Mouse (Mus musculus): ENCODE measurements around the gene Fcgrt. TPM values are rescaled to one million over a fixed set of nuclear protein-coding genes. Genes with fewer than 3 reads are reported as not detected.
"Not testable (repeated sequence)": the region's sequence is repeated elsewhere in the genome, so short reads cannot be mapped to it uniquely, and the experiment has no call there.

Fcgrt gene
- polyA plus RNA-seq, 1 experiment from 2014 or later: 20.3 TPM

DNA sequence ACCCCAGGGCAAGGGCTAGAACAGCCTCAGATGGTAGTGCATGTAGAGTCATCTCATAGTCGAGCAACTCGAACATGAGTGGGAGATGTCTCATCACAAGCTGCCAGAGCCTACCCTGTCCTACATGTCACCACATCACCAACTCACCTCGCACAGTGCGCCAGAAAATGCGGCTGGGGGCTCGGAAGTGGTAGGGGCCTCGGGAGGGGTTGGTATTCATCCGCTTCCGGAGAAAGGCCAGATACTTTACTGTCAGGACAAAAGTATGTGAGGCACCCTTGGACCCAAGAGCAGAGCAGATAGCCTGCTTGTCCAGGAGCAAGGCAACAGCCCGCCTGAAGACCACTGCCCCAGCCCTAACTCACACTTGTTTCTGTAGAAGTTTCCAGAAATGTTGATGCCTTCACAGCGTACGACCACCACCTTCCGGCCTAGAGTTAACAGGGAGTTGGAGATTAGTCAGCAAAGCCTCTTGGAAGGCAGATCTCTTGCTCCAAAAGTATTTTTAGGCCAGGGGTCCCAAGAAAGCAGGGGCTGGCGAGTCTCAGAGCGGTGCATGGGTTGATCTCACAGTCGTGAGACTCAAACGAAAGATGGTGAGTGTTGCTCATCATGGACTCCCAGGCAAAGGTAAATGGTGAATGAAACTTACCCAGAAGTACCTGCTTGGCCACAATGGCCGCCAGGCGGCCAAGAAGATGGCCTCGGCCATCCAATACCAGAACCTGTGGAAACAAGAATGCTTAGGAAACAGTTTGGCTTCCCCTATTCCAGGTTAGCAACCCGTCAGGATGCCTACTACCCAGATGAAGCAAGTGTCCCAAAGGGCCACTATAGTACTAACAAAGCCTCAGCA is 23.4 kb upstream of the Fcgrt start:
- 45% methylated on average over 21 of the region's 21 CpGs for WGBS
- H3K9ac ChIP-seq (ENCODE audit: low read length): peak overlapping the region; percentile 100
- no peaks in the 10 kb centered on the region for H3K27me3 ChIP-seq (replicated peaks; ENCODE audit: control insufficient read depth, insufficient read depth, low read length)
- H3K36me3 ChIP-seq (ENCODE audit: control insufficient read depth, insufficient read depth, low read length): peaks cover 41% of the 10 kb centered on the region
- DNase-seq (ENCODE audit: low spot score): no peak
- no peak for ATAC-seq
- H3K4me3 ChIP-seq (ENCODE audit: low read depth, low read length): peak overlapping the region; percentile 97
- H3K27ac ChIP-seq (ENCODE audit: low read depth, low read length): peak overlapping the region; percentile 94; the same call in 1 of the 2 replicates
- peaks cover 14% of the 10 kb centered on the region; the same call in 1 of the 2 replicates for H3K4me1 ChIP-seq (ENCODE audit: control insufficient read depth, insufficient read depth, low read length)
- peak overlapping the region; percentile 94 for H3K4me2 ChIP-seq (ENCODE audit: low read length)
- H3K9me3 ChIP-seq (replicated peaks; ENCODE audit: control insufficient read depth, low read length): no peaks in the 10 kb centered on the region

DNA sequence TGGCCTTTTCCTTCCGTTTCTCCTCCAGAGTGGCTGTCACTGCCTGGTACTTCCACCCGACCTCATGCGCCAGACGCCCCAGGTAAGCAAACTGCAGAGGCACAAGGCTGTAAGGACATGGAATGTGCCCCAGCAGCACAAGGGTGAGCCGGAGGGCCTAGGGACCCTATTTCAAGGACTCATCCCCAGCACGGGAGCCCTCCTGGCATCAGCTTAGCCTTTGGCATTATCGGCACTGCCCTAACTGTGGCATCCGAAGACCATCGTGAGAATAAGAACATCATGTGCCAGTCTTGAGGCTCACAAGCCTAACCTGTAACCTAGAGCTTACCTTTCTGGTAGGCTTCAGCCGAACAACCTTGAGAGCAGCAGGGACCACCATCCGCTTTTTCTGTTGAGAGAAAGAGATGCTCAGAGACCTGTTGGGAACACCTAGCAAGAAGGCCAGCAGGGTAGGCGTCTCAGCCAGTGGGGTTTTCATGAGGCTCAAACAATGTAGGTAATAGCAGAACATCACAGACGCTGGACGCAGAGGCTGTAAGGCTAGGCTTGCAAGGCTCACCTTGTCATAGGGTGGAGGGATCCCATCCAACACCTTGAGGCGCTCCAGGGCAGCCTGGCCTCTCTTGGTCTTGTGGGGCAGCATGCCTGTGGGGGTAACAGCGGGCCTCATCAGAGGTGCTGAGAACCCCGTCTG is 22.6 kb upstream of the Fcgrt start:
- H3K36me3 ChIP-seq (ENCODE audit: control insufficient read depth, insufficient read depth, low read length): peaks cover 49% of the 10 kb centered on the region
- peak overlapping the region; percentile 97; the same call in 1 of the 2 replicates for H3K4me3 ChIP-seq (ENCODE audit: low read depth, low read length)
- no peak overlapping the region for H3K27ac ChIP-seq (ENCODE audit: low read depth, low read length)
- H3K4me1 ChIP-seq (ENCODE audit: control insufficient read depth, insufficient read depth, low read length): peaks cover 14% of the 10 kb centered on the region; the same call in 1 of the 2 replicates
- no peaks in the 10 kb centered on the region for H3K27me3 ChIP-seq (replicated peaks; ENCODE audit: control insufficient read depth, insufficient read depth, low read length)
- DNase-seq (ENCODE audit: low spot score): no peak
- WGBS: 79% methylated on average over 17 of the region's 17 CpGs
- H3K4me2 ChIP-seq (ENCODE audit: low read length): peak overlapping the region; percentile 94
- H3K9ac ChIP-seq (ENCODE audit: low read length): peak overlapping the region; percentile 100
- no peaks in the 10 kb centered on the region for H3K9me3 ChIP-seq (replicated peaks; ENCODE audit: control insufficient read depth, low read length)
- no peak for ATAC-seq

DNA sequence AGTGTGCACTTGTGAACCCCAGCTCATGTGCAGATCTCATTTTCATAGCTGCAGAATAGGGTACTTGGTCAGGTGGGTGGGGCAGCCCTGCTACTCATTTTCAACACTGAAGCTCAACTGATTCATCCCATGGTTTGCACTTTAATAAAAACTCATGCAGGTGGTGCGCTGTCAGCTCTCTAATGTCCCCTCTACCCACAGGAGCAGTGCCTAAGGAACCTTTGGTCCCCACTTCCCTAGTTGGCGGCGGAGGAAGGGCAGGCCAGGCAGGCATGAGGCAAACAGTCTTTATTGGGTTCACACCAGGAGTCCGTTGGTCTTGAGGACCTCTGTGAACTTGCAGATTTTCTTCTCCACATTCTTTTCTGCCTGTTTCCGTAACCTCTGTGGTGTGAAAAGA is 22.0 kb upstream of the Fcgrt start:
- 0 out of 2 replicates have a peak overlapping the region, but pooled peaks have one; percentile 84 for H3K27ac ChIP-seq (ENCODE audit: low read depth, low read length)
- H3K9ac ChIP-seq (ENCODE audit: low read length); H3K4me2 ChIP-seq (ENCODE audit: low read length); DNase-seq (ENCODE audit: low spot score); ATAC-seq; H3K9me3 ChIP-seq (replicated peaks; ENCODE audit: control insufficient read depth, low read length); H3K27me3 ChIP-seq (replicated peaks; ENCODE audit: control insufficient read depth, insufficient read depth, low read length); H3K4me3 ChIP-seq (ENCODE audit: low read depth, low read length): not testable (repeated sequence)
- H3K36me3 ChIP-seq (ENCODE audit: control insufficient read depth, insufficient read depth, low read length): peaks cover 56% of the 10 kb centered on the region
- 62% methylated on average over 5 of the region's 5 CpGs for WGBS
- H3K4me1 ChIP-seq (ENCODE audit: control insufficient read depth, insufficient read depth, low read length): peaks cover 14% of the 10 kb centered on the region; the same call in 1 of the 2 replicates

- H3K4me3 ChIP-seq (ENCODE audit: low read depth, low read length): peak overlapping the region; percentile 88; the same call in 1 of the 2 replicates
- H3K27ac ChIP-seq (ENCODE audit: low read depth, low read length): peak overlapping the region; percentile 84; the same call in 1 of the 2 replicates
- ATAC-seq: no peak
- H3K36me3 ChIP-seq (ENCODE audit: control insufficient read depth, insufficient read depth, low read length): peaks cover 60% of the 10 kb centered on the region
- no peak overlapping the region for H3K9ac ChIP-seq (ENCODE audit: low read length)
- H3K9me3 ChIP-seq (replicated peaks; ENCODE audit: control insufficient read depth, low read length): no peaks in the 10 kb centered on the region
- WGBS: 20% methylated on average over 7 of the region's 7 CpGs
- H3K27me3 ChIP-seq (replicated peaks; ENCODE audit: control insufficient read depth, insufficient read depth, low read length): no peaks in the 10 kb centered on the region
- peak; percentile 64 for DNase-seq (ENCODE audit: low spot score)
- peaks cover 14% of the 10 kb centered on the region; the same call in 1 of the 2 replicates for H3K4me1 ChIP-seq (ENCODE audit: control insufficient read depth, insufficient read depth, low read length)
- peak overlapping the region; percentile 48 for H3K4me2 ChIP-seq (ENCODE audit: low read length)
Measured at GRCm38 (mm10) chr7:45125144-45125600, 21.5 kb upstream of the Fcgrt start.

GRCm38 (mm10) chr7:45124224-45125143 is 20.8 kb upstream of the Fcgrt start, which contains the start of gene Rps11:
Gene Rps11, minus strand, starts transcription at chr7:45124439.
- H3K9me3 ChIP-seq (replicated peaks; ENCODE audit: control insufficient read depth, low read length): no peaks in the 10 kb centered on the region
- peaks cover 14% of the 10 kb centered on the region; the same call in 1 of the 2 replicates for H3K4me1 ChIP-seq (ENCODE audit: control insufficient read depth, insufficient read depth, low read length)

GRCm38 (mm10) chr7:45123186-45123570 is 19.5 kb upstream of the Fcgrt start:
- WGBS: 27% methylated on average over 12 of the region's 12 CpGs
- Histone ChIP-seq H3K4me1 (ENCODE audit: control insufficient read depth, insufficient read depth, low read length) (peaks cover 14% of the 10 kb centered on the region; the same call in 1 of the 2 replicates), H3K27me3 (replicated peaks; ENCODE audit: control insufficient read depth, insufficient read depth, low read length) (no peaks in the 10 kb centered on the region), H3K9ac (ENCODE audit: low read length) (peak overlapping the region; percentile 95), H3K27ac (ENCODE audit: low read depth, low read length) (no peak overlapping the region), H3K9me3 (replicated peaks; ENCODE audit: control insufficient read depth, low read length) (no peaks in the 10 kb centered on the region), H3K36me3 (ENCODE audit: control insufficient read depth, insufficient read depth, low read length) (peaks cover 79% of the 10 kb centered on the region), H3K4me2 (ENCODE audit: low read length) (peak overlapping the region; percentile 84), H3K4me3 (ENCODE audit: low read depth, low read length) (peak overlapping the region; percentile 88)
- ATAC-seq (no peak), DNase-seq (ENCODE audit: low spot score) (no peak)

More at GRCm38 (mm10) chr7:45124224-45125143, 20.8 kb upstream of the Fcgrt start, which contains the start of gene Rps11:
- H3K27ac ChIP-seq (ENCODE audit: low read depth, low read length): peak within 1 kb of the TSS; percentile 84
- under 1% methylated on average over 59 of the region's 59 CpGs for WGBS
- H3K9ac ChIP-seq (ENCODE audit: low read length): peak within 1 kb of the TSS; percentile 95
- no peaks in the 10 kb centered on the region for H3K27me3 ChIP-seq (replicated peaks; ENCODE audit: control insufficient read depth, insufficient read depth, low read length)
- peaks cover 67% of the 10 kb centered on the region for H3K36me3 ChIP-seq (ENCODE audit: control insufficient read depth, insufficient read depth, low read length)
- DNase-seq (ENCODE audit: low spot score) (peak; percentile 100), ATAC-seq (peak; percentile 84)
- peak within 1 kb of the TSS; percentile 84 for H3K4me2 ChIP-seq (ENCODE audit: low read length)
- peak within 1 kb of the TSS; percentile 88 for H3K4me3 ChIP-seq (ENCODE audit: low read depth, low read length)

- Histone ChIP-seq H3K36me3 (ENCODE audit: control insufficient read depth, insufficient read depth, low read length) (peaks cover 83% of the 10 kb centered on the region), H3K4me3 (ENCODE audit: low read depth, low read length) (peak overlapping the region; percentile 88), H3K4me1 (ENCODE audit: control insufficient read depth, insufficient read depth, low read length) (peaks cover 14% of the 10 kb centered on the region; the same call in 1 of the 2 replicates), H3K9ac (ENCODE audit: low read length) (peak overlapping the region; percentile 95), H3K4me2 (ENCODE audit: low read length) (peak overlapping the region; percentile 84), H3K27ac (ENCODE audit: low read depth, low read length) (no peak overlapping the region), H3K9me3 (replicated peaks; ENCODE audit: control insufficient read depth, low read length) (no peaks in the 10 kb centered on the region), H3K27me3 (replicated peaks; ENCODE audit: control insufficient read depth, insufficient read depth, low read length) (no peaks in the 10 kb centered on the region)
- no peak for DNase-seq (ENCODE audit: low spot score)
- 87% methylated on average over 15 of the region's 15 CpGs for WGBS
- no peak for ATAC-seq
Measured at GRCm38 (mm10) chr7:45122561-45123185, 19.0 kb upstream of the Fcgrt start.
